Mouse (Mus musculus) CH12.LX (cell line): ENCODE data around the gene Nhsl2.

ENCODE experiments used
- BHLHE40 ChIP-seq: IDR thresholded peaks from 2 replicates; pipeline ENCODE4 v1.6.1; 2011; ENCODE audit warnings: mild to moderate bottlenecking, low read depth, low read length, improper control_type of control experiment
- CHD2 ChIP-seq: IDR thresholded peaks from 2 replicates; pipeline ENCODE4 v1.6.1; 2011; ENCODE audit warnings: low read length, improper control_type of control experiment
- CTCF ChIP-seq, 2 experiments: IDR thresholded peaks in 1 of 2; conservative IDR thresholded peaks in 1 of 2; 2 replicates each; pipeline ENCODE4 v1.5.1; 2011 to 2012; ENCODE audit warnings: low read depth in 2 of 2, low read length in 2 of 2, improper control_type of control experiment in 1 of 2, inconsistent platforms in 1 of 2, mild to moderate bottlenecking in 1 of 2, moderate library complexity in 1 of 2
- ELF1 ChIP-seq: IDR thresholded peaks from 2 replicates; pipeline ENCODE4 v1.6.1; 2014; ENCODE audit warnings: low read depth, mild to moderate bottlenecking, inconsistent platforms, low read length, improper control_type of control experiment
- HCFC1 ChIP-seq: IDR thresholded peaks from 2 replicates; pipeline ENCODE4 v1.6.1; 2012; ENCODE audit warnings: low read depth, mild to moderate bottlenecking, inconsistent platforms, low read length, improper control_type of control experiment
- JUND ChIP-seq: conservative IDR thresholded peaks from 2 replicates; pipeline ENCODE4 v1.6.1; 2011; ENCODE audit warnings: low read depth, low read length, improper control_type of control experiment
- KAT2A ChIP-seq: IDR thresholded peaks from 2 replicates; pipeline ENCODE4 v1.6.1; 2012; ENCODE audit warnings: low read length, improper control_type of control experiment, inconsistent platforms; ENCODE audit not compliant: insufficient replicate concordance
- MAFK ChIP-seq: IDR thresholded peaks from 2 replicates; pipeline ENCODE4 v1.6.1; 2011; ENCODE audit warnings: low read length, improper control_type of control experiment; ENCODE audit not compliant: insufficient replicate concordance
- MAX ChIP-seq: IDR thresholded peaks from 2 replicates; pipeline ENCODE4 v1.6.1; 2011; ENCODE audit warnings: low read length, improper control_type of control experiment
- POLR2A ChIP-seq: IDR thresholded peaks from 2 replicates; pipeline ENCODE4 v1.6.1; 2011; ENCODE audit warnings: low read depth, mild to moderate bottlenecking, improper control_type of control experiment, low read length
- RAD21 ChIP-seq: IDR thresholded peaks from 2 replicates; pipeline ENCODE4 v1.6.1; 2011; ENCODE audit warnings: low read depth, mild to moderate bottlenecking, low read length, improper control_type of control experiment, moderate library complexity
- USF1 ChIP-seq: IDR thresholded peaks from 2 replicates; pipeline ENCODE4 v1.6.1; 2014; ENCODE audit warnings: low read depth, mild to moderate bottlenecking, inconsistent platforms, low read length, improper control_type of control experiment
- ZMIZ1 ChIP-seq: IDR thresholded peaks from 2 replicates; pipeline ENCODE4 v1.6.1; 2012; ENCODE audit warnings: low read depth, mild to moderate bottlenecking, inconsistent platforms, low read length, improper control_type of control experiment

DNA sequence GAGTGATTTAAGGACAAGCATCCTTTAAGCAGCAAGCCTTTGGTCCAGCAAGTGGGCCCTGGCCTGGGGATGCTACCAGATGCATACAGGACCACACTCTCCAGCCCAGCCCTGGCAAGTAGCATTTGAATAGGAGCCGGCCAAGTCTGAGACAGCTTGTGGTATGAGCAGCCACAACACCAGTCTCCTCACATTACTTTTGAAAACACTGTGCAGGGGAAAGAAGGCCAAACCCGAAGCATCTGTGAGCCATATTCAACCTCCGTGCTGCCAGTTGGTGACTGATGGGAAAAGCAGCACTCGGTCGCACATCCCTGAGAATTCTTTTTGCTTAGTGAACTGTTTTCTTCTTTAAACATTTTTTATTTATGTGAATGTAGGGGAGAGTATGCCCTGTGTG is 81.8 kb downstream of the Nhsl2 start:
- TF ChIP-seq POLR2A: no peak
- no peak for TF ChIP-seq JUND
- TF ChIP-seq MAX: no peak
- TF ChIP-seq CTCF (conservative IDR thresholded peaks at IDR 0.05 in 1 of 2, IDR thresholded peaks at IDR 0.05 in 1 of 2; ENCODE audit: low read depth in 2 of 2, low read length in 2 of 2): no peak
- no peak for TF ChIP-seq BHLHE40
- TF ChIP-seq HCFC1: no peak
- no peak for TF ChIP-seq MAFK
- TF ChIP-seq ELF1: no peak
- no peak for TF ChIP-seq USF1
- TF ChIP-seq CHD2: no peak
- no peak for TF ChIP-seq ZMIZ1
- TF ChIP-seq RAD21: no peak
- no peak for TF ChIP-seq KAT2A
